11 mouse cellular contexts compared by ENCODE assay signal in the genomic region with DNA sequence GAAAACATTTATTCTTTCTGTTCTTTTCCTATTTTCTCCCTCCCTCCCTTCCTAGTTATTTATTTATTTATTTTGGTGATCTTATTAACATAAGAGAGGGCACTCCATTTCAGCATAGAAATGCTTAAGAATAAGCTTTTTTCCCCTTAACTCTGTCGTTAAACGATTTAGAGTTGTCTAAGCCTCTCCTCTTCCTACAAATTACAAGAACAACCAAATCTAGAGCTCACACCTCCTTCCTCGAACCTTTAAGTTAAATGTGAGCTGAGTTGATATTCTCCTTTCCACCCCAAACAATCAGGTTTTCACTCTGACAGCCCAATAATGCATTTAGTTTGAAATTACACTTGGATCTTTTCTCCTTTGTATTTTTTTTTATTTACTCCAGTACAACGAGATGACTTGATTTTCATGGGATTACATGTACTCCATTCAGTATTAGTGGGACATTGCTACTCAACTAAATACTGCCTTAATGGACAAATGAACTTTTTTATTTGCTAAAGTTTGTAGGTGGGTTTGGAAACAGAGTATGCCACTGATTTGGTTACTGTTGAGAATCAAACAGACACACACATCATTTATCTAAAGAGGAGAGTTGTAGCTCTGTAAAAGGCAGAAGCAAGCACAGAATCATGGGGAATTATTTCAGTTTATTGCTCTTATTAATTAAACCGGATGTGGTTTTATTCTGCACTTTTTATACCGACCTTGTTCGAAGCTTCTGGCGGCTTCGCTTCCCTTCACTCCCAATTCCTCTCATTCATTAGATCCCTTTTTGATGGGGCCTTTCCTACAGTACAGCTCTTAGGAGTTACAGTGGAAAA.
DNase-seq lines count a peak whose midpoint lies in the region; ATAC-seq and TF ChIP-seq lines count a peak whose summit lies in the region.
"Had no signal": no experiment of that assay in that cellular context is flagged by ENCODE, and none has a peak within 500 bp of the region (broad histone marks: within the 10 kb centered on the region; RNA-seq: fewer than 3 reads in every experiment).

No protein-coding gene starts in this region.

- peak overlapping the region; percentile 69 for H3K4me2 ChIP-seq in lung, embryonic 15.5 days
- H3K4me2 ChIP-seq in hindbrain, embryonic 12.5 days (replicated peaks) = peak overlapping the region; percentile 82

- TF ChIP-seq CTCF in olfactory bulb, adult 2 months (IDR thresholded peaks at IDR 0.05; ENCODE audit: insufficient read depth, low read depth, low read length) = no peak

- 0 out of 2 replicates have a peak overlapping the region, but pooled peaks have one; percentile 93 for H3K27ac ChIP-seq in heart, embryonic 10.5 days
- peak overlapping the region; percentile 88 for H3K27ac ChIP-seq in lung, embryonic 15.5 days
- peak overlapping the region; percentile 95 for H3K27ac ChIP-seq in hindbrain, embryonic 12.5 days
- H3K27ac ChIP-seq in olfactory bulb, adult 2 months (ENCODE audit: insufficient read depth, low read depth, low read length) = peak overlapping the region; percentile 81

- H3K36me3 ChIP-seq in heart, embryonic 10.5 days = no peaks in the 10 kb centered on the region
- H3K36me3 ChIP-seq in lung, embryonic 15.5 days = no peaks in the 10 kb centered on the region
- H3K36me3 ChIP-seq in hindbrain, embryonic 12.5 days = no peaks in the 10 kb centered on the region

- DNase-seq in heart, embryonic 10.5 days (ENCODE audit: low spot score) = no peak
- DNase-seq in heart, postnatal 14 days = no peak
- no peak for DNase-seq in lung, postnatal 36 days
- DNase-seq in MN1 (ENCODE audit: low spot score) = no peak
- DNase-seq in left cerebral cortex, adult 9 months (ENCODE audit: low spot score in 2 of 2) = no peak
- DNase-seq: heart, adult 11 months; right cerebral cortex, adult 18-20 months had no signal

- peaks cover 27% of the 10 kb centered on the region; the same call in 1 of the 2 replicates for H3K27me3 ChIP-seq in heart, embryonic 10.5 days (ENCODE audit: insufficient read depth, poor library complexity, severe bottlenecking)
- peaks cover 26% of the 10 kb centered on the region for H3K27me3 ChIP-seq in lung, embryonic 15.5 days
- H3K27me3 ChIP-seq in hindbrain, embryonic 12.5 days = peaks cover 7% of the 10 kb centered on the region

- peaks cover 47% of the 10 kb centered on the region for H3K4me1 ChIP-seq in heart, embryonic 10.5 days
- peaks cover 35% of the 10 kb centered on the region for H3K4me1 ChIP-seq in lung, embryonic 15.5 days
- H3K4me1 ChIP-seq in hindbrain, embryonic 12.5 days = peaks cover 52% of the 10 kb centered on the region
- H3K4me1 ChIP-seq in olfactory bulb, adult 2 months (ENCODE audit: control insufficient read depth, insufficient read depth, low read length) = peaks cover 16% of the 10 kb centered on the region

- H3K9me3 ChIP-seq in heart, embryonic 10.5 days = no peaks in the 10 kb centered on the region
- H3K9me3 ChIP-seq in lung, embryonic 15.5 days = no peaks in the 10 kb centered on the region
- no peaks in the 10 kb centered on the region for H3K9me3 ChIP-seq in hindbrain, embryonic 12.5 days (replicated peaks)

- no peak overlapping the region for H3K9ac ChIP-seq in lung, embryonic 15.5 days
- no peak overlapping the region for H3K9ac ChIP-seq in hindbrain, embryonic 12.5 days

- intact Hi-C loops in heart, postnatal 14 days (cut with DNase I) = loop anchor here (10.0 kb wide), 1 partner anchor 1189 kb away; no protein-coding TSS in a partner anchor

- TF ChIP-seq POLR2A in olfactory bulb, adult 2 months (IDR thresholded peaks at IDR 0.05; ENCODE audit: insufficient read depth, low read depth, low read length) = no peak

- WGBS in heart, embryonic 10.5 days = 8% methylated on average over 9 of the region's 9 CpGs
- WGBS in lung, embryonic 15.5 days = 8% methylated on average over 9 of the region's 9 CpGs
- 4% methylated on average over 9 of the region's 9 CpGs for WGBS in hindbrain, embryonic 12.5 days
- WGBS in olfactory bulb, adult 2 months = 22% methylated on average over 9 of the region's 9 CpGs

- no peak for ATAC-seq in lung, embryonic 15.5 days (ENCODE audit: borderline replicate concordance, extremely low read depth, low FRiP score, low TSS enrichment)
- no peak for ATAC-seq in hindbrain, embryonic 12.5 days (ENCODE audit: low FRiP score)
- ATAC-seq: CD4-positive, CD25-positive, alpha-beta regulatory T cell, adult 4 months had no signal

- peak overlapping the region; percentile 65 for H3K4me3 ChIP-seq in heart, embryonic 10.5 days
- peak overlapping the region; percentile 44 for H3K4me3 ChIP-seq in lung, embryonic 15.5 days
- no peak overlapping the region for H3K4me3 ChIP-seq in hindbrain, embryonic 12.5 days
- no peak overlapping the region for H3K4me3 ChIP-seq in olfactory bulb, adult 2 months (ENCODE audit: insufficient read depth, low read depth, low read length)

Comparison
In these comparisons a context has a peak if more than half of its experiments do, and no peak if none do; other contexts are left out.
1. H3K4me3 ChIP-seq: peak in heart, embryonic 10.5 days (single experiment) and lung, embryonic 15.5 days (single experiment); none in hindbrain, embryonic 12.5 days (single experiment) and olfactory bulb, adult 2 months (single experiment).
2. Peak in every context shown above with its lines, with median percentiles within 50 percentile points of each other: H3K27ac ChIP-seq.